Mouse (Mus musculus) forebrain, embryonic 14.5 days (tissue): ENCODE data around the gene Mettl22. TPM values are rescaled to one million over a fixed set of nuclear protein-coding genes. Genes with fewer than 3 reads are reported as not detected.

Experiments
- ATAC-seq: fragments of 200-750 bp; cut with Nextera tagmentation; 2 replicates; pipeline ENCODE4 v1.8.0; 2017; ENCODE audit warnings: mild to moderate bottlenecking, moderate library complexity
- DNase-seq: peaks from one replicate; pipeline ENCODE4 v3.0.0-alpha.2; 2015; ENCODE audit warnings: low spot score
- H3K27ac ChIP-seq: fragments of 300-500 bp; sonication (generic); 2 replicates; pipeline ENCODE4 v1.5.1; 2014; ENCODE audit warnings: low read depth, mild to moderate bottlenecking, control low read depth, low read length, moderate library complexity
- H3K27me3 ChIP-seq: fragments of 300-500 bp; sonication (generic); replicated peaks from 2 replicates; pipeline ENCODE4 v1.6.1; 2014; ENCODE audit warnings: low read length, control low read depth, mixed read lengths; ENCODE audit not compliant: control insufficient read depth, insufficient read depth
- H3K36me3 ChIP-seq: fragments of 300-500 bp; sonication (generic); 2 replicates; pipeline ENCODE4 v1.6.1; 2014; ENCODE audit warnings: low read length, control low read depth; ENCODE audit not compliant: control insufficient read depth, insufficient read depth
- H3K4me1 ChIP-seq: fragments of 300-500 bp; sonication (generic); 2 replicates; pipeline ENCODE4 v1.6.1; 2014; ENCODE audit warnings: antibody characterized with exemption, low read length, control low read depth; ENCODE audit not compliant: control insufficient read depth, insufficient read depth
- H3K4me2 ChIP-seq: fragments of 300-500 bp; sonication (generic); 2 replicates; pipeline ENCODE4 v1.6.1; 2014; ENCODE audit warnings: mild to moderate bottlenecking, control low read depth, low read length
- H3K4me3 ChIP-seq: fragments of 300-500 bp; sonication (generic); 2 replicates; pipeline ENCODE4 v1.5.1; 2014; ENCODE audit warnings: low read depth, low read length, control low read depth
- H3K9ac ChIP-seq: fragments of 300-500 bp; sonication (generic); 2 replicates; pipeline ENCODE4 v1.6.1; 2014; ENCODE audit warnings: mild to moderate bottlenecking, low read length, control low read depth, moderate library complexity
- H3K9me3 ChIP-seq: fragments of 300-500 bp; sonication (generic); replicated peaks from 2 replicates; pipeline ENCODE4 v1.6.1; 2016; ENCODE audit warnings: low read length, control low read depth, mixed read lengths; ENCODE audit not compliant: control insufficient read depth
- WGBS: fragments of 180-500 bp; shearing (Covaris S2); extraction: QIAGEN DNeasy Blood & Tissue Kit; methylation state at CpG from one replicate; pipeline ENCODE4 v1.1.7; 2014; 5-methylcytosine and 5-hydroxymethylcytosine counted together
- polyA plus RNA-seq: library from polyadenylated mRNA; unstranded; fragments of >200 nt; fragmentation: Nextera tagmentation; extraction: Ambion mirVana; gene quantifications from 2 replicates; pipeline ENCODE4 v1.2.1, GENCODE M21; 2014

Mettl22 gene
- 43.9 and 48.6 TPM in 2 replicates for polyA plus RNA-seq

- under 1% methylated on average over 48 of the region's 48 CpGs for WGBS
- peak within 1 kb of the TSS; percentile 58 for H3K27ac ChIP-seq
Observed at GRCm38 (mm10) chr16:8470603-8471481, at the start of gene Mettl22. TSS of gene Mettl22 (plus strand) at chr16:8470788.

GRCm38 (mm10) chr16:8420842-8421241 lies 49.7 kb upstream of the Mettl22 start:
- Histone ChIP-seq H3K27ac (no peak overlapping the region), H3K9me3 (no peaks in the 10 kb centered on the region), H3K9ac (no peak overlapping the region), H3K4me2 (no peak overlapping the region), H3K4me1 (no peaks in the 10 kb centered on the region), H3K36me3 (no peaks in the 10 kb centered on the region), H3K4me3 (no peak overlapping the region), H3K27me3 (peaks cover 30% of the 10 kb centered on the region)
- no peak for DNase-seq
- 87% methylated on average over 4 of the region's 4 CpGs for WGBS
- no peak for ATAC-seq

More at GRCm38 (mm10) chr16:8470603-8471481, at the start of gene Mettl22:
- H3K4me2 ChIP-seq = peak within 1 kb of the TSS; percentile 77
- peak within 1 kb of the TSS; percentile 69 for H3K4me3 ChIP-seq
- no peaks in the 10 kb centered on the region for H3K4me1 ChIP-seq
- DNase-seq (peak; percentile 96), ATAC-seq (peak; percentile 98)
- H3K9ac ChIP-seq = peak within 1 kb of the TSS; percentile 77
- H3K36me3 ChIP-seq = no peaks in the 10 kb centered on the region
- H3K9me3 ChIP-seq = no peaks in the 10 kb centered on the region
- H3K27me3 ChIP-seq = no peaks in the 10 kb centered on the region

GRCm38 (mm10) chr16:8423626-8424114 lies 46.9 kb upstream of the Mettl22 start:
- Histone ChIP-seq H3K4me2 (no peak overlapping the region), H3K4me3 (no peak overlapping the region), H3K27ac (no peak overlapping the region), H3K9ac (no peak overlapping the region), H3K36me3 (no peaks in the 10 kb centered on the region), H3K9me3 (no peaks in the 10 kb centered on the region), H3K27me3 (peaks cover 34% of the 10 kb centered on the region), H3K4me1 (no peaks in the 10 kb centered on the region)
- no peak for DNase-seq
- ATAC-seq = no peak
- 42% methylated on average over 7 of the region's 7 CpGs for WGBS

- ATAC-seq = no peak
- H3K4me3 ChIP-seq = peak overlapping the region; percentile 17
- peak overlapping the region; percentile 49 for H3K4me2 ChIP-seq
- H3K27ac ChIP-seq = no peak overlapping the region
- 5% methylated on average over 43 of the region's 43 CpGs for WGBS
- H3K4me1 ChIP-seq = no peaks in the 10 kb centered on the region
- DNase-seq = no peak
- peaks cover 34% of the 10 kb centered on the region for H3K27me3 ChIP-seq
- peak overlapping the region; percentile 33; the same call in 1 of the 2 replicates for H3K9ac ChIP-seq
- no peaks in the 10 kb centered on the region for H3K36me3 ChIP-seq
- H3K9me3 ChIP-seq = no peaks in the 10 kb centered on the region
Observed at GRCm38 (mm10) chr16:8424161-8424970, 46.2 kb upstream of the Mettl22 start.

- no peaks in the 10 kb centered on the region for H3K36me3 ChIP-seq
- H3K4me1 ChIP-seq = no peaks in the 10 kb centered on the region
- peaks cover 34% of the 10 kb centered on the region for H3K27me3 ChIP-seq
- no peak for ATAC-seq
- no peak within 1 kb of the TSS for H3K27ac ChIP-seq
- no peak for DNase-seq
- no peaks in the 10 kb centered on the region for H3K9me3 ChIP-seq
- peak within 1 kb of the TSS; percentile 33; the same call in 1 of the 2 replicates for H3K9ac ChIP-seq
- 3% methylated on average over 16 of the region's 16 CpGs for WGBS
- peak within 1 kb of the TSS; percentile 17 for H3K4me3 ChIP-seq
- H3K4me2 ChIP-seq = peak within 1 kb of the TSS; percentile 49
Observed at GRCm38 (mm10) chr16:8424971-8425330, 45.6 kb upstream of the Mettl22 start, which contains the start of gene Tmem114. TSS of gene Tmem114 (minus strand) at chr16:8425136.

GRCm38 (mm10) chr16:8425736-8426135 lies 44.9 kb upstream of the Mettl22 start:
- Histone ChIP-seq H3K4me1 (no peaks in the 10 kb centered on the region), H3K4me2 (no peak overlapping the region), H3K4me3 (no peak overlapping the region), H3K9ac (no peak overlapping the region), H3K36me3 (no peaks in the 10 kb centered on the region), H3K27me3 (peaks cover 34% of the 10 kb centered on the region), H3K9me3 (no peaks in the 10 kb centered on the region), H3K27ac (no peak overlapping the region)
- ATAC-seq = no peak
- DNase-seq = no peak
- WGBS = 84% methylated on average over 5 of the region's 5 CpGs

GRCm38 (mm10) chr16:8429531-8429930 lies 41.1 kb upstream of the Mettl22 start:
- peaks cover 17% of the 10 kb centered on the region for H3K27me3 ChIP-seq
- H3K9ac ChIP-seq = no peak overlapping the region
- no peak overlapping the region for H3K4me3 ChIP-seq
- no peak overlapping the region for H3K27ac ChIP-seq
- H3K9me3 ChIP-seq = no peaks in the 10 kb centered on the region
- H3K4me1 ChIP-seq = no peaks in the 10 kb centered on the region
- ATAC-seq (no peak), DNase-seq (no peak)
- no peaks in the 10 kb centered on the region for H3K36me3 ChIP-seq
- WGBS = 82% methylated on average over 4 of the region's 4 CpGs
- H3K4me2 ChIP-seq = no peak overlapping the region

- Histone ChIP-seq H3K27me3 (no peaks in the 10 kb centered on the region), H3K4me3 (no peak overlapping the region), H3K4me1 (no peaks in the 10 kb centered on the region), H3K9me3 (no peaks in the 10 kb centered on the region), H3K9ac (no peak overlapping the region), H3K27ac (no peak overlapping the region), H3K4me2 (no peak overlapping the region), H3K36me3 (no peaks in the 10 kb centered on the region)
- 88% methylated on average over 3 of the region's 3 CpGs for WGBS
- DNase-seq (no peak), ATAC-seq (no peak)
Observed at GRCm38 (mm10) chr16:8432616-8433015, 38.0 kb upstream of the Mettl22 start.
